Mouse (Mus musculus) cortical plate, adult 2 months (tissue): ENCODE results near the gene Auts2. TPM values are rescaled to one million over a fixed set of nuclear protein-coding genes. Genes with fewer than 3 reads are reported as not detected.
A peak's percentile ranks its signal among the peaks of the same experiment; 100 is the strongest.
"Not testable (repeated sequence)": the region's sequence is repeated elsewhere in the genome, so short reads cannot be mapped to it uniquely, and the experiment has no call there.

Experiments
- H3K27ac ChIP-seq: fragments of 200-500 bp; 2 replicates; pipeline ENCODE4 v1.5.1; 2012; ENCODE audit warnings: low read length, control low read depth, inconsistent platforms; ENCODE audit not compliant: insufficient read depth
- H3K4me1 ChIP-seq: fragments of 200-500 bp; 2 replicates; pipeline ENCODE4 v1.6.1; 2011; ENCODE audit warnings: low read length; ENCODE audit not compliant: control insufficient read depth, insufficient read depth
- H3K4me3 ChIP-seq: fragments of 200-500 bp; 2 replicates; pipeline ENCODE4 v1.5.1; 2011; ENCODE audit warnings: mild to moderate bottlenecking, low read length, control low read depth; ENCODE audit not compliant: insufficient read depth
- CTCF ChIP-seq: fragments of 200-500 bp; IDR thresholded peaks from 2 replicates; pipeline ENCODE4 v1.5.1; 2011; ENCODE audit warnings: mild to moderate bottlenecking, control low read depth, low read length; ENCODE audit not compliant: insufficient read depth; ENCODE audit errors: extremely low read depth
- POLR2A ChIP-seq: fragments of 200-500 bp; IDR thresholded peaks from 2 replicates; pipeline ENCODE4 v1.6.1; 2011; ENCODE audit warnings: mild to moderate bottlenecking, low read length, control low read depth; ENCODE audit not compliant: insufficient read depth; ENCODE audit errors: extremely low read depth
- polyA plus RNA-seq: library from polyadenylated mRNA; depleted of rRNA; stranded (reverse); fragments of >200 nt; gene quantifications from 2 replicates; pipeline ENCODE4 v1.2.3, GENCODE M21; 2012; rRNA removed

Auts2 gene
- polyA plus RNA-seq: 28.8 and 29.7 TPM in 2 replicates

DNA sequence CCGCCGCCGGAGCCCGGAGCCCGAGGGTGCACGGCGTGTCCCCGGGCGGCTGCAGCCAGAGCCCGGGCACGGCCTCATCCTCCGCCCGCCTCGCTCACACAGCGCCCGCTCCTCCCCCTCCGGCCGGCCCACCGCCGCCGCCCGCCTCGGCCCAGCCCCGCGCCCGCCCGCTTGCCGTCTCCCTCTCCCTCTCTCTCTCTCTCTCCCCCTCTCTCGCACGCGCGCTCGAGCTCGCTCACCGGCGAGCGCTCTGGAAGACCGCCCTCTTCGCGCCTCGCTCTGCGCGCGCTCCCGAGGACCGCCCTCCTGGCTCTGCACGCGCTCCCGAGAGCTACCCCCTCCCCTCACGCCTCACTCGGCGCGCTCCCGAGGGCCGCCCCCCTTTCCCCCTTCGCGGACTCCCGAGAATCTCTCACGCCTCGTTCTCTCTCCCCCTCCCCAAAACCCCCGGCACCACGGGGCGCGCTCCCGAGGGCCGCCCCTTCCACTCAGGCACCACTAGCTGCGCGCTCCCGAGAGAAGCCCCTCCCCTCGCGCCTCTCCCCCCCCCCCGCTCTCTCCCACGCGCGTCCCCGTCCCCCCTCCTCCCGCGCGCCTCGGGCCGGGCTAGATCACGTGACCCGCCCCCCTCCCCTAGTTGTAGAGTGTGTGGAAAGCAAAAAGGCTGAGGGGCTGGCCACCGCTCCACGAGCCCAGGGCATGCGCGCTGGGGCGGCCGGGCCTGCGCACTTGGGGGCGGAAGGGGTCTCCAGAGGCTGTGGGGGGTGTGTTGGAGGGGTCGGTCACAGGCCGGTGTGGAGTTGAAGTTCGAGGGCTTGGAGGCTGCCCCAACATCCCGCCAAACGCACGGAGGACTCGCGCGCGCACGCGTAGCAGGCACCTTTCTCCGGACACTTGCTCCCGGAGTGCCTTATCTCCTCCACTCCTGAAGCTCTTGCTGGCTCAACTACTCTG, at the start of gene Auts2:
Gene Auts2 (minus strand): TSS at position 227 of the 954 bp plus-strand sequence.
- Histone ChIP-seq H3K4me3 (peak within 1 kb of the TSS; percentile 87), H3K4me1 (no peaks in the 10 kb centered on the region), H3K27ac (no peak within 1 kb of the TSS; the same call in 1 of the 2 replicates)
- TF ChIP-seq POLR2A: 0 out of 2 replicates have a peak, but pooled peaks have one; percentile 29
- no peak for TF ChIP-seq CTCF

DNA sequence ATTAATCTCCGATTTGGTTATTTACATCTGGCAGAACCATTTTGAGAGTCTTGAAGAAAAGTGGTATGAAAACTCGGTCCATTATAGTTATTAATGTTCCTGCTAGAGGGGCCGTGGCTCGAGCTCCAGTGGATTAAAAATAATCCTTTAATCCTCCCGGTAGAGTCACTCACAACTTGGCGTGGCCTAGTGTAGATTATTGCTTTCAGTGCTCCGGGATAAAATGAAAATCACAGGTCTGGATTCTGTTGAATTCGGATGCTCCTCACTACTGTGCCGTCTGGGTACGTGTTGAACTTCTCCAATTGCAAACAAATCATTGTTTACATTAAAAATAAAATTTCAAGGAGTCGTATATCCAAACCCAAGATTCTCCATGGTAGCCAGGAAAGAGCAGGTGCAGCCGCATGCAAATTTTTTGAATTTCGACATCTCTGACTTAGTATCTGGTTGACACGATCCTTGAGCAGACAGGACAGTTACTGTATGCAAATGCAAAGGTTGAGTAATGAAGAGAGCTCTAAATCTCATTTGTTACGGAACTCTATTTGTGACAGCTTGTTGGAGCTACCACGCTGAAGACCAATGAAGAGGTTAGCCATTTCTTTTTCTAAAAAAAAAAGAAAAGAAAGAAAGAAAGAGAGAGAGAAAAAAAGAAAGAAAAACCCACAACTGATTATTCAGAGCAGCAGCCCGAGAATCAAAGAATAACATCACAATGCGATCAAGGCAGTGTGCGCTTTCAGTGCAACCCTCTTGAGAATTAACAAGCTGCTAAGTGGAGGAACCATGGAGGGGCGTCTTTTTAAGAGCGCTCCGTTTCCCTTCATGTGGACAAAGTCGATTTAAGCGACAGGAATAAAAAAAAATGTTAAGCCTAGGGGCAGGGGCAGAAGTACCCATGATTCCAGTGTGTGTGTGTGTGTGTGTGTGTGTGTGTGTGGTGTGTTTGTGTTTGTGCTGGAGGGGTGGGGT, 48.9 kb upstream of the Auts2 start:
- H3K4me1 ChIP-seq: no peaks in the 10 kb centered on the region
- no peak overlapping the region for H3K4me3 ChIP-seq
- TF ChIP-seq POLR2A (no peak), CTCF (no peak)
- no peak overlapping the region for H3K27ac ChIP-seq

DNA sequence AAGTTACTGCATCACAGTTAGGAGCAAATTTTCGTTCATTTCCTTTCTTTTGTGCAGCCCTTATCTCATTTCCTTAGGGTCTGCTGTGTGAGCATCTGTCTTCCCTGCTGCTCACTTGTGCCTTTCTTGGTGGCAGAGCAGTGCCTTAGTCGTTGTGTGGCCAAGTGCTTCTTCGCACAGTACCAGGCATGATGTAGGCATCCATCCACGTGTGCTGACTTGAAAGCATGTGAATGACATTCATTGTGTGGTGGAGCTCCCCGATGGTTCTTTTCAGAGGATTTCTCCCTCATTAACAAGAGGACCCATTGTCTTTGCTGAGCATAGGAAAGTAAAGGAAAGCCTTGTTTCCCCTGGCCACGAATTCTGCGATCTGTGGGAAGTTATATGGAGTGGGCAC, 36.6 kb upstream of the Auts2 start:
- TF ChIP-seq CTCF (no peak), POLR2A (no peak)
- Histone ChIP-seq H3K27ac (no peak overlapping the region), H3K4me1 (no peaks in the 10 kb centered on the region), H3K4me3 (no peak overlapping the region)

DNA sequence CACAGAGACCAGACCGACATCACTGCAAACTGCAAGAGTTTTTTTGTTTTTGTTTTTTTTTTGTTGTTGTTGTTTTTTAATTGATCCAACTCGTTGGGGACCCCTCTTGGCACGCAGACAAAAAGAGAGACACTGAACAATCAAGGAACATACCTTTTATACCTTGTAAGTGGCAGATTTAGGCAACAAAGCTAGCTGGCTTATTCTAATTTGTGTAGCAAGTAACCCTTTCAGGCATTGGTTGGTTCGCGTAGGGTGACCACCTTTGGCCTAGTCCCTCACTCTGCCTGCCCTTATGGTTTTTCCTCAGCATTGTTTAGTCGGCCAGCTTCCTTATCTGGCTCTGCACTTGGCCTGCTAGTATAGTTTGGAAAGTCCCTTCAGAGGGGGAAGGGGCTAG, 17.6 kb upstream of the Auts2 start:
- H3K27ac ChIP-seq, H3K4me1 ChIP-seq, H3K4me3 ChIP-seq: not testable (repeated sequence)

DNA sequence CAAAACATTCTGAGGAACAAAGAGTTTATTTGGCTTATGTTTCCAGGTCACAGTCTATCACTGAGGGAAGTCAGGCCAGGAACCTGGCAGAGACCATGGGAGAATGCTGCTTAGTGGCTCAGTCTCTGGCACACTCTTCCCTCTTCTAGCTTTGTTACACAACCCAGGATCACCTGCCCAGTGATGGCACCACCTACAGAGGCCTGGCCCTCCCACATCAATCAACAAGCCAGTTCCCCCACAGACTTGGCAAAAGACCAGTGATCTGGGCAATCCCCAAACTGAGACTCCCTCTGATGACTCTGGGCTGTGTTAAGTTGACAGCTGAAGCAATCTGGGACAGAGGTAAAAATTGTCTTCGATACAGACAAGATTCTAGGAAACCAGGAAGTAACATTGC, 2.6 kb upstream of the Auts2 start:
- no peak overlapping the region for H3K27ac ChIP-seq
- H3K4me3 ChIP-seq: no peak overlapping the region
- TF ChIP-seq POLR2A (no peak), CTCF (no peak)
- H3K4me1 ChIP-seq: no peaks in the 10 kb centered on the region

DNA sequence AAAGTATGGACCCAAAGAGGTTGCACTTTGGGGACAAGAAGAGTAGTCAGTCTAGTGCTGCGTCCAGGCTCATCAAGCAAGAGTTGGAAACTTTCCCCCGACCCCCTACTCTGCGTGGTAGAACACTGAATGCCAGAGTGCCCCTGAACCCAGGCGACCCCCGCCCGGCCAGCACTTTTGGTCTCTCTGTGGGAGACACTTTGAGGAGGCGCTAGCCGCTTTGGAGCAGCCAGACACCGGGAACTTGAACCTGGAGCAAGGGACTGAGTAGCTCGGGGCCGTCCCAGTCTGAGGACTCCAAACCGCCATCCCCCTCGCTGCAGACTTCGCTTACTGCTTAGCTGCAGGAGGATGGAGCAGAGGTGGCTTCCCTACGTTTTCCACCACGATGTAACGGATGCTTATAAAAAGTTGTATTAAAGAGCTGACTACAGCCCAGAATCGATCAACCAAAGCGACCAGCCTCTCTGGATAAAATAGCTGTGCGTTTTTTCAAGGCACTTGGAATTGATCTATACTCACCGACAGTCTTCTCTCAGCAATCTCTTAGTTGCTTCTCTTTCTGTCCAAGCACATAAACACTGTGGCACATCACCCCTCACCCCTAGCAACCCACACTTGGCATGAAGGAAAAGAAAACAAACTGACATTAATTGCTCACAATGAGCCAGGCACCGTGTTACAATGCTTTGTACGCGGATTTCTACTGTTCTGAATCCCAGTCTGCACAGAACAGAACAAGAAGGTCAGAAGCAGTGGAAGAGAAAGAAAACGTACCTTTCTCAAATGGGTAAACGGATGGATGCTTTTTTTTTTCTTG, 1.2 kb upstream of the Auts2 start:
- Histone ChIP-seq H3K27ac (no peak overlapping the region), H3K4me1 (no peaks in the 10 kb centered on the region), H3K4me3 (peak overlapping the region; percentile 87; the same call in 1 of the 2 replicates)
- no peak for TF ChIP-seq POLR2A
- TF ChIP-seq CTCF: no peak

DNA sequence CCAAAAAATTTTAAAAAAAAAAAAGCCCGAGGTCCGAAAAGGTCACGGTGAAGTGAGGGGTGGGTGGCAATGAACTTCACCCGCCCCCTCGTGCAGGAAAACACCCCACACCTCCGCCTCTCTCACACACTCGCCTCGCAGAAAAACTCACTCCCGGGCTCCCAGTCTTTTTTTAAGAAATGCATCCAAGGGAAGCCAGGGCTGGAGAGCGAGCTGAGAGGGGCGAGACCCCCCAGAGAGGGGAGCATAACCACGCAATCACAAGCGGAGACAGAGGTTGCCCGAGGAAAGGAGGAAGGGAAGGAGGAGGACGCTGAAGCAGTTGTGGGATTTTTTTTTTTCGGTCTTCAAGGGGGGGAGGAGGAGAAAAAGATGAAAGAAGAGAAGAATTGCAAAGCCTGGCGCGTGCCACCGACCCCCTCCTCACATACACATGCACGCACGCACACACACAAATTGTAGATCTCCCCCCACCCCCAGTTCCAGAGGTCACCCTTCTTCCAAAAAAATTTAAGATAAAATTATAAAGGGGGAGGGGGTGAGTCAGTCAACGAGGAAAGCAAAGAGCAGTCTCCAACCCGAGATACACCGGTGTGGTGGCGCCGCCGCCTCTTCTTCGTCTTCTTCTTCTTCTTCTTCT, 643 bp downstream of the Auts2 start:
- Histone ChIP-seq H3K4me3 (peak overlapping the region; percentile 87), H3K27ac (no peak overlapping the region; the same call in 1 of the 2 replicates), H3K4me1 (no peaks in the 10 kb centered on the region)
- TF ChIP-seq POLR2A (no peak), CTCF (no peak)

DNA sequence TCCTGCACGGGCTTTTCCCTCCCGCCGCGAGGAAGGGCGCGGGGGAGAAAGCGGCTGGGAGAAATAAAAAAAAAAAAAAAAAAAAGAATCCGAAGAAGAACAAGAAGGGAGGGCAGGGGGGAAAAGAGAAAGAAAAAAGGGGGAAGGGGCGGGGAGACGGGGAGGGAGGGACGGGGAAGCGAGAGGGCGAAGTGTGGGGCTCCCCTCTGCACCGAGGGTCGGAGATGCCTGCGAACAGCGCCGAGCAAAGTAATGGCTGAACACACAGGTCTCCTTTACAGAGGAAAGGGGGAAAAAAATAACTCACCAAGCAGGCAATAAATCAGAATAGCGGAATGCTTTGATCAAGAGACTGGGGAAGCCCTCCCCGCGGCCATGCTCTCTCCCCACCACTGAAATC, 1.2 kb downstream of the Auts2 start:
- no peaks in the 10 kb centered on the region for H3K4me1 ChIP-seq
- no peak for TF ChIP-seq CTCF
- no peak for TF ChIP-seq POLR2A
- no peak overlapping the region for H3K27ac ChIP-seq
- peak overlapping the region; percentile 87 for H3K4me3 ChIP-seq
